Mouse (Mus musculus) MEL (cell line): ENCODE data around the gene Cyfip2. TPM values are rescaled to one million over a fixed set of nuclear protein-coding genes. Genes with fewer than 3 reads are reported as not detected.

Source experiments
- DNase-seq: peaks from one replicate; pipeline ENCODE4 v3.0.0; 2011; ENCODE audit warnings: low read depth, low spot score
- H3K27ac ChIP-seq: 2 replicates; pipeline ENCODE4 v1.5.1; 2012; ENCODE audit warnings: low read depth, mild to moderate bottlenecking, control low read depth, low read length, moderate library complexity; ENCODE audit not compliant: control insufficient read depth
- H3K27me3 ChIP-seq, 2 experiments: fragments of 150-350 bp in 1 of 2; sonication (generic) in 1 of 2; 2 replicates each; pipeline ENCODE4 v1.6.1; 2012; ENCODE audit warnings: low read length in 2 of 2, mild to moderate bottlenecking in 2 of 2, improper control_type of control experiment in 1 of 2, moderate library complexity in 1 of 2; ENCODE audit not compliant: insufficient read depth in 2 of 2, control insufficient read depth in 1 of 2
- H3K36me3 ChIP-seq, 2 experiments: 2 replicates each; pipeline ENCODE4 v1.6.1; 2012 to 2014; ENCODE audit warnings: low read length in 2 of 2, improper control_type of control experiment in 1 of 2, inconsistent platforms in 1 of 2, mild to moderate bottlenecking in 1 of 2; ENCODE audit not compliant: insufficient read depth in 2 of 2, control insufficient read depth in 1 of 2
- H3K4me1 ChIP-seq, 2 experiments: fragments of 150-350 bp in 1 of 2; sonication (generic) in 1 of 2; 2 replicates each; pipeline ENCODE4 v1.6.1; 2012; ENCODE audit warnings: low read length in 2 of 2, improper control_type of control experiment in 1 of 2, mild to moderate bottlenecking in 1 of 2; ENCODE audit not compliant: insufficient read depth in 2 of 2, control insufficient read depth in 1 of 2
- H3K4me3 ChIP-seq, 2 experiments: fragments of 150-350 bp in 1 of 2; sonication (generic) in 1 of 2; 2 replicates each; pipeline ENCODE4 v1.5.1; 2012; ENCODE audit warnings: low read depth in 2 of 2, low read length in 2 of 2, mild to moderate bottlenecking in 2 of 2, moderate library complexity in 2 of 2, control low read depth in 1 of 2, improper control_type of control experiment in 1 of 2; ENCODE audit not compliant: control insufficient read depth in 1 of 2, insufficient read depth in 1 of 2
- H3K79me2 ChIP-seq: 2 replicates; pipeline ENCODE4 v1.6.1; 2012; ENCODE audit warnings: mild to moderate bottlenecking, low read length, moderate library complexity; ENCODE audit not compliant: control insufficient read depth, poor library complexity, insufficient read depth
- H3K9ac ChIP-seq: 2 replicates; pipeline ENCODE4 v1.6.1; 2012; ENCODE audit warnings: low read depth, mild to moderate bottlenecking, control low read depth, low read length, moderate library complexity; ENCODE audit not compliant: control insufficient read depth, poor library complexity, severe bottlenecking
- H3K9me3 ChIP-seq: fragments of 150-350 bp; sonication (generic); replicated peaks from 2 replicates; pipeline ENCODE4 v1.6.1; 2012; ENCODE audit warnings: mild to moderate bottlenecking, low read length, improper control_type of control experiment, moderate library complexity; ENCODE audit not compliant: insufficient read depth
- BHLHE40 ChIP-seq: IDR thresholded peaks from 2 replicates; pipeline ENCODE4 v1.6.1; 2012; ENCODE audit warnings: low read depth, mild to moderate bottlenecking, inconsistent platforms, low read length, improper control_type of control experiment, borderline replicate concordance
- CHD1 ChIP-seq: IDR thresholded peaks from 2 replicates; pipeline ENCODE4 v1.6.1; 2012; ENCODE audit warnings: low read depth, mild to moderate bottlenecking, inconsistent platforms, low read length, improper control_type of control experiment
- CTCF ChIP-seq, 3 experiments: IDR thresholded peaks in 2 of 3; conservative IDR thresholded peaks in 1 of 3; 2 replicates each; pipeline ENCODE4 v1.5.1; 2011 to 2012; ENCODE audit warnings: low read length in 3 of 3, low read depth in 2 of 3, mild to moderate bottlenecking in 2 of 3, improper control_type of control experiment in 1 of 3, inconsistent platforms in 1 of 3, mixed read lengths in 1 of 3, moderate library complexity in 1 of 3; ENCODE audit not compliant: control insufficient read depth in 1 of 3, insufficient read depth in 1 of 3, poor library complexity in 1 of 3, severe bottlenecking in 1 of 3
- E2F4 ChIP-seq: IDR thresholded peaks from 2 replicates; pipeline ENCODE4 v1.6.1; 2011; ENCODE audit warnings: low read depth, low read length, improper control_type of control experiment, borderline replicate concordance
- EP300 ChIP-seq, 2 experiments: IDR thresholded peaks; 2 replicates each; pipeline ENCODE4 v1.6.1; 2011; ENCODE audit warnings: improper control_type of control experiment in 2 of 2, low read length in 2 of 2, low read depth in 1 of 2, mild to moderate bottlenecking in 1 of 2
- ETS1 ChIP-seq: IDR thresholded peaks from 2 replicates; pipeline ENCODE4 v1.6.1; 2012; ENCODE audit warnings: low read depth, mild to moderate bottlenecking, inconsistent platforms, low read length, improper control_type of control experiment, moderate library complexity
- GABPA ChIP-seq: IDR thresholded peaks from 2 replicates; pipeline ENCODE4 v1.6.1; 2012; ENCODE audit warnings: low read depth, mild to moderate bottlenecking, inconsistent platforms, low read length, improper control_type of control experiment, moderate library complexity
- GATA1 ChIP-seq: IDR thresholded peaks from 2 replicates; pipeline ENCODE4 v1.6.1; 2011; ENCODE audit warnings: low read depth, low read length, improper control_type of control experiment
- JUND ChIP-seq: IDR thresholded peaks from 2 replicates; pipeline ENCODE4 v1.6.1; 2011; ENCODE audit warnings: low read depth, mild to moderate bottlenecking, improper control_type of control experiment, low read length
- MAFK ChIP-seq: IDR thresholded peaks from 2 replicates; pipeline ENCODE4 v1.6.1; 2011; ENCODE audit warnings: low read depth, mild to moderate bottlenecking, low read length, improper control_type of control experiment, borderline replicate concordance
- MAX ChIP-seq: IDR thresholded peaks from 2 replicates; pipeline ENCODE4 v1.6.1; 2011; ENCODE audit warnings: low read length, improper control_type of control experiment
- MAZ ChIP-seq: IDR thresholded peaks from 2 replicates; pipeline ENCODE4 v1.6.1; 2012; ENCODE audit warnings: low read depth, mild to moderate bottlenecking, inconsistent platforms, low read length, improper control_type of control experiment
- MXI1 ChIP-seq: IDR thresholded peaks from 2 replicates; pipeline ENCODE4 v1.6.1; 2011; ENCODE audit warnings: mild to moderate bottlenecking, low read depth, low read length, improper control_type of control experiment
- MYB ChIP-seq: IDR thresholded peaks from 2 replicates; pipeline ENCODE4 v1.6.1; 2011; ENCODE audit warnings: mild to moderate bottlenecking, low read depth, low read length, improper control_type of control experiment
- NRF1 ChIP-seq: IDR thresholded peaks from 2 replicates; pipeline ENCODE4 v1.6.1; 2014; ENCODE audit warnings: low read depth, mild to moderate bottlenecking, inconsistent platforms, low read length, improper control_type of control experiment, moderate library complexity; ENCODE audit not compliant: poor library complexity, insufficient read depth, severe bottlenecking
- POLR2AphosphoS5 ChIP-seq: IDR thresholded peaks from 2 replicates; pipeline ENCODE4 v1.6.1; 2012; ENCODE audit warnings: low read depth, borderline replicate concordance, mild to moderate bottlenecking, inconsistent platforms, low read length, moderate library complexity, mixed read lengths
- RAD21 ChIP-seq: IDR thresholded peaks from 2 replicates; pipeline ENCODE4 v1.6.1; 2011; ENCODE audit warnings: mild to moderate bottlenecking, low read depth, low read length, improper control_type of control experiment
- RCOR1 ChIP-seq: IDR thresholded peaks from 2 replicates; pipeline ENCODE4 v1.6.1; 2012; ENCODE audit warnings: low read depth, mild to moderate bottlenecking, inconsistent platforms, low read length, improper control_type of control experiment
- SMC3 ChIP-seq: IDR thresholded peaks from 2 replicates; pipeline ENCODE4 v1.6.1; 2011; ENCODE audit warnings: low read depth, low read length, improper control_type of control experiment
- TAL1 ChIP-seq: IDR thresholded peaks from 2 replicates; pipeline ENCODE4 v1.6.1; 2012; ENCODE audit warnings: mild to moderate bottlenecking, inconsistent platforms, low read length, moderate library complexity, mixed read lengths
- TCF12 ChIP-seq: IDR thresholded peaks from 2 replicates; pipeline ENCODE4 v1.6.1; 2014; ENCODE audit warnings: low read depth, mild to moderate bottlenecking, inconsistent platforms, low read length, improper control_type of control experiment, moderate library complexity
- UBTF ChIP-seq: IDR thresholded peaks from 2 replicates; pipeline ENCODE4 v1.6.1; 2012; ENCODE audit warnings: low read depth, mild to moderate bottlenecking, inconsistent platforms, low read length, improper control_type of control experiment, moderate library complexity, borderline replicate concordance; ENCODE audit not compliant: insufficient read depth
- USF1 ChIP-seq: IDR thresholded peaks from 2 replicates; pipeline ENCODE4 v1.6.1; 2014; ENCODE audit warnings: low read depth, mild to moderate bottlenecking, inconsistent platforms, low read length, improper control_type of control experiment, moderate library complexity
- ZC3H11A ChIP-seq: IDR thresholded peaks from 2 replicates; pipeline ENCODE4 v1.6.1; 2012; ENCODE audit warnings: low read depth, mild to moderate bottlenecking, inconsistent platforms, low read length, improper control_type of control experiment
- ZKSCAN1 ChIP-seq: IDR thresholded peaks from 2 replicates; pipeline ENCODE4 v1.6.1; 2012; ENCODE audit warnings: low read depth, mild to moderate bottlenecking, inconsistent platforms, low read length, improper control_type of control experiment, moderate library complexity
- ZMIZ1 ChIP-seq: IDR thresholded peaks from 2 replicates; pipeline ENCODE4 v1.6.1; 2012; ENCODE audit warnings: low read depth, mild to moderate bottlenecking, inconsistent platforms, low read length, improper control_type of control experiment, moderate library complexity
- ZNF384 ChIP-seq: IDR thresholded peaks from 2 replicates; pipeline ENCODE4 v1.6.1; 2012; ENCODE audit warnings: low read depth, mild to moderate bottlenecking, inconsistent platforms, low read length, improper control_type of control experiment
- polyA plus RNA-seq, 2 experiments: library from polyadenylated mRNA; stranded (reverse) in 1 of 2; unstranded in 1 of 2; fragments of >175 nt in 1 of 2; fragments of >200 nt in 1 of 2; gene quantifications; 2 replicates each; pipeline versions ENCODE4 v1.2.1 to v1.2.4; 2012; ENCODE audit warnings: low replicate concordance in 2 of 2, low read depth in 1 of 2; ENCODE audit not compliant: insufficient read length in 2 of 2, insufficient read depth in 1 of 2, missing spikeins in 1 of 2
- total RNA-seq: library from RNA; depleted of rRNA; stranded (reverse); fragments of 300-350 nt; gene quantifications from 2 replicates; pipeline ENCODE4 v1.2.3, GENCODE M21; 2012

The Cyfip2 gene
- total and polyA plus RNA-seq, 3 experiments = 9.9 to 31.8 (median 18.9) TPM

DNA sequence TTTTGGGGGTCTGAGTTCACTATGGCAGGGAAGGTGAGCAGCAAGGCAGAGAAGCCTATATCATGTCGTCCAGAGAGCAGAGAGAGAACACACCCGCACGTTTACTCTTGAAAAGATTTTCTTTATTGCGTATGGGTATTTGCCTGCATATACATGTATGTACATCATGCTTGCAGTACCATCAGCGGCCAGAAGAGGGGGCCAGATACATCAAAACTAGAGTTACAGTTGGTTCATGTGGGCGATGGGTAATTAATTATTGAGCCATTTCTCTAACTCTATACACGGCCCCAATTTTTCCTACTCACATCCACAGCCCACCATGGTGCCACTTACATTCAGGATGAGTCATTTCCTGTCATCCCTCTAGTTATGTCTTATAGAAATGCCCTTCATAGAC, 96.0 kb downstream of the Cyfip2 start (continued):
- TF ChIP-seq TCF12 (no peak), GATA1 (no peak), USF1 (peak; percentile 54), MAZ (no peak), TAL1 (no peak), MYB (no peak), CHD1 (no peak), MAFK (no peak), EP300 (IDR thresholded peaks at IDR 0.05; ENCODE audit: low read depth in 1 of 2, low read length in 2 of 2) (no peak), E2F4 (no peak), POLR2AphosphoS5 (no peak), RCOR1 (no peak), BHLHE40 (0 out of 2 replicates have a peak, but pooled peaks have one; percentile 34), RAD21 (peak; percentile 66), MXI1 (no peak), GABPA (no peak)
- TF ChIP-seq, all 39 proteins: peak for 9

DNA sequence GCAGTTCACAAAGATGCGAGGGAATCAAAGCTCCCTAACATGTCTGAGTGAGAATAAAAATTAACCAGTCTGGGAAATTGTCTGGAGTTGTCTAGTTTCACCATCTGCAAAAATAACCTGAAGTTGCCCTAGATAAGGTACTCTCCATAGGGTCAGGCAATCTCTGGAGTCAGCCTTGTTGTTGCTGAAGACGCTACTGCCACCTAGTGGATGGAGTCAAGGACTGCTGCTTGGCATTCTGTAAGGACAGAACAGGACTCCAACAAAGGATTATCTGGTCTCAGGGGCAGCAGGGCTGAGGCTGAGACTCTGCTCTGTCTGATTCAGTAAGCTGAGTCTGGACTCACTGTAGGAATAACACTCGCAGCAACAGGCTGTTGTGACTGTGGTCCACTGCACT, 97.3 kb downstream of the Cyfip2 start:
- Histone ChIP-seq H3K27me3 (no peaks in the 10 kb centered on the region), H3K79me2 (no peaks in the 10 kb centered on the region)
- TF ChIP-seq ZNF384 (0 out of 2 replicates have a peak, but pooled peaks have one; percentile 16), ETS1 (no peak), CTCF (IDR thresholded peaks at IDR 0.05 in 2 of 3, conservative IDR thresholded peaks at IDR 0.05 in 1 of 3; ENCODE audit: control insufficient read depth in 1 of 3, insufficient read depth in 1 of 3, low read depth in 2 of 3, low read length in 3 of 3, poor library complexity in 1 of 3, severe bottlenecking in 1 of 3) (peak; percentile 93 to 99 (median 98)), UBTF (no peak), GABPA (no peak), POLR2AphosphoS5 (no peak), NRF1 (no peak), GATA1 (peak; percentile 51), SMC3 (peak; percentile 98), MAX (no peak), ZC3H11A (peak; percentile 97), JUND (no peak), RAD21 (peak; percentile 98), MYB (no peak), ZKSCAN1 (no peak), ZMIZ1 (no peak)
- TF ChIP-seq, all 39 proteins: peak for 6
- Histone ChIP-seq H3K27ac (no peak overlapping the region), H3K4me3 (no peak overlapping the region), H3K36me3 (no peaks in the 10 kb centered on the region), H3K9me3 (no peaks in the 10 kb centered on the region), H3K9ac (no peak overlapping the region), H3K4me1 (no peaks in the 10 kb centered on the region)
- peak; percentile 92 for DNase-seq
